Mouse (Mus musculus): ENCODE measurements around the gene Rundc3a.
A peak's percentile ranks its signal among the peaks of the same experiment; 100 is the strongest.
"Not testable (repeated sequence)": the region's sequence is repeated elsewhere in the genome, so short reads cannot be mapped to it uniquely, and the experiment has no call there.

Gene Rundc3a

GRCm38 (mm10) chr11:102408888-102409794, 15.9 kb downstream of the Rundc3a start:
- no peak for DNase-seq (ENCODE audit: low spot score)

DNA sequence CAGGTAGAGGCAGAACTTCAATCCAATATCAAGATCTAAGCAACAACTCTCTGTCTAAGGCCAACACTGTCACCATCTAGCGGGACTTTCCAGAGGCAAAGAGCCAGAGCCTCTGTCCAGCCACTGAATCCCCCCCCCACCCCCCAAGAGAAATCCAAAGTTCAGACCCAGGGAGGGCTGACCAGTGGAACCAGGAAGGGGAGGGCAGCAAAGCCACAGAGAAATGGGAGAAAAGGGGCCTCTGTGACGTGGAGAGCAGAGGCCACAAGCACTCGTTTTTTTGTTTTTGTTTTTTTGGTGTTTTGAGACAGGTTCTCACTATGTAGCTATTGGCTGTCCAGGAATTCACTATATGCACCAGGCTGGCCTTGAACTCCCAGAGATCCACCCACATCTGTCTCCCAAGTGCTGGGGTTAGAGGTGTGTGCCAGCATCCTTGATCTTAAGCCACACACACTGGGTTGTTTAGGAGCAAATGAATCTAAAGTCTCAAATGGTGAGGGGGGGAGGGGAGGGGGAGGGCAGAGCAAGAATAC, 16.7 kb downstream of the Rundc3a start:
- no peak for DNase-seq (ENCODE audit: low spot score)

- DNase-seq (ENCODE audit: low spot score), result not testable (repeated sequence)
Observed at GRCm38 (mm10) chr11:102410345-102410744, 17.1 kb downstream of the Rundc3a start.

DNA sequence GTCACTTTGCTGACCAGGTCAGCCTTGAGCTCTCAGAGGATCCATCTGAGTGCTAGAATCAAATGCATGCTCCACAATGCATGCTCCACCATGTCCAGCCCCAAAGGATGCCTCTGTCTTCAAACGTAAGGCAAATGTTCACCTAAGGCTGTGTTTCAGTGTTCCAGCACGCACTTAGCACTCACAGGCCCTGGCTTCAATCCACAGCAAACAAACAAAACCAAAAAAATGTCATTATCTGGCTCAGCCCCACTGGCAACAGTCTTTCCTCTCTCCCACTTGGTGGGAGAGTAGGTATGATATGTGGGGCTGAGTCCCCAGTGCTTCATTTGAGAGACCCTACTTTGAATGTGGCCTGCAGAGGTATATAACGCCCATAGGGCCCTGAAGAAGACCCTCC, 17.9 kb downstream of the Rundc3a start:
- DNase-seq (ENCODE audit: low spot score), result no peak

GRCm38 (mm10) chr11:102411704-102412103, 18.5 kb downstream of the Rundc3a start:
- peak; percentile 93 for DNase-seq (ENCODE audit: low spot score)

DNA sequence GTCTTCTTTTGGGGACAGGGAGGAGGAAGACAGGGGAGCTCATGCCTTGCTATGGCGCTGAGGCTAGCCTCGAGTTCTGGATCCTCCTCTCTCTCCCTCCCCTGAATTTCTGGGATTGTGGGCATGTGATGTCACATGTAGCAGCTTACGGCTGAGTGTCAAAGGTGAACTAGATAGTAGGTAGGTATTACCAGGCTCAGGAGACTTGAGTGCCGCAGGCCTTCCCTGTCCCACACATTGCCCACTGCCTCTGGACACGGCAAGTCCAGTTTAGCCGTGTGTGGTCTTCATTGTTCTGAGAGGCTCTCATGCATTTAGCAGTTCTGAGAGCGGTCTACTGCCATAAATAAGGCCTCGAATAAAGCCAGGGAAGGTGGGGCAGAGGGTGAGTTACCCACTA, 19.9 kb downstream of the Rundc3a start:
- DNase-seq (ENCODE audit: low spot score), result no peak

- DNase-seq (ENCODE audit: low spot score), result no peak
Observed at GRCm38 (mm10) chr11:102415034-102415802, 22.0 kb downstream of the Rundc3a start.

- DNase-seq (ENCODE audit: low spot score), result no peak
Observed at GRCm38 (mm10) chr11:102417160-102417559, 24.0 kb downstream of the Rundc3a start.

- no peak for DNase-seq (ENCODE audit: low spot score)
Observed at GRCm38 (mm10) chr11:102418887-102419286, 25.7 kb downstream of the Rundc3a start.

DNA sequence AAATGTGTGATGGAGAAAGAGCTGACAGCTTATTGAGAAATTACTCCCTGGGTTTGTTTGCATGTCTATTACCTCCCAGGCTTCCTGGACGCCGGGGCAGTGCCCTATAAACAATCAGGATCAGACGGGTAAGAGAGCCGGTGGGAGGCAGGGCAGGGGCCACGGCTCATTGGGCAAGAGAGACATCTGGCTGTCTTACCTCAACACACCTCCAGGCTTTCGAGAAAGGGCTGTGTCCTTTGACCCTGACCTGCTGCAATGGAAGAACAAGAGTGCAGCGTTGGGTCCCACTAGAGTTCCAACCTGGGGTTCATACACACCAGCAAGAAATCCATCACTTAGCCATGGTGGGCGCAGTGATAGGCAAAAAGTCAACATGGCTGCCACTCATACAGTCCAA, 28.4 kb downstream of the Rundc3a start:
- no peak for DNase-seq (ENCODE audit: low spot score)

- no peak for DNase-seq (ENCODE audit: low spot score)
Observed at GRCm38 (mm10) chr11:102424666-102425065, 31.5 kb downstream of the Rundc3a start.

- DNase-seq (ENCODE audit: low spot score), result peak; percentile 75
Observed at GRCm38 (mm10) chr11:102425555-102426316, 32.5 kb downstream of the Rundc3a start.

- DNase-seq (ENCODE audit: low spot score), result no peak
Observed at GRCm38 (mm10) chr11:102428981-102429540, 35.9 kb downstream of the Rundc3a start.

GRCm38 (mm10) chr11:102429551-102429950, 36.3 kb downstream of the Rundc3a start:
- DNase-seq (ENCODE audit: low spot score), result no peak

- peak; percentile 97 for DNase-seq (ENCODE audit: low spot score)
Observed at GRCm38 (mm10) chr11:102430121-102431017, 37.2 kb downstream of the Rundc3a start, which contains the start of gene Grn. TSS of gene Grn (plus strand) at chr11:102430315.

- peak; percentile 86 for DNase-seq (ENCODE audit: low spot score)
Observed at GRCm38 (mm10) chr11:102431018-102431645, 37.9 kb downstream of the Rundc3a start.

DNA sequence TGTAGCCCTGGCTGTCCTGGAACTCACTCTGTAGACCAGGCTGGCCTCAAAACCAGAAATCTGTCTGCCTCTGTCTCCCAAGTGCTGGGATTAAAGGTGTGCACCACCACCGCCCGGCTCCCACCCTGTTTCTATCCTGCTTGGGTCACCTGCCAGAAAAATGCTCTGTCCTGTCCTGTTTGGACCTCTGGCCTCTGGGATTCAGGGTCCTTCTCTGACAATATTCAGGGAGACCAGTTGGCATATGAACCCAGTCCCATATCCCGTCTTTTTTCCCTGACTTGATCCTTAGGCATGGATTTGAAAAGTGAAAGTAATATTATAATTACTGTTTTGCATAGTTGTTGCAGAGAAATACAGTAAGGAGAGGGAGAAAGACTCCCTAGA, 38.5 kb downstream of the Rundc3a start:
- no peak for DNase-seq (ENCODE audit: low spot score)

DNA sequence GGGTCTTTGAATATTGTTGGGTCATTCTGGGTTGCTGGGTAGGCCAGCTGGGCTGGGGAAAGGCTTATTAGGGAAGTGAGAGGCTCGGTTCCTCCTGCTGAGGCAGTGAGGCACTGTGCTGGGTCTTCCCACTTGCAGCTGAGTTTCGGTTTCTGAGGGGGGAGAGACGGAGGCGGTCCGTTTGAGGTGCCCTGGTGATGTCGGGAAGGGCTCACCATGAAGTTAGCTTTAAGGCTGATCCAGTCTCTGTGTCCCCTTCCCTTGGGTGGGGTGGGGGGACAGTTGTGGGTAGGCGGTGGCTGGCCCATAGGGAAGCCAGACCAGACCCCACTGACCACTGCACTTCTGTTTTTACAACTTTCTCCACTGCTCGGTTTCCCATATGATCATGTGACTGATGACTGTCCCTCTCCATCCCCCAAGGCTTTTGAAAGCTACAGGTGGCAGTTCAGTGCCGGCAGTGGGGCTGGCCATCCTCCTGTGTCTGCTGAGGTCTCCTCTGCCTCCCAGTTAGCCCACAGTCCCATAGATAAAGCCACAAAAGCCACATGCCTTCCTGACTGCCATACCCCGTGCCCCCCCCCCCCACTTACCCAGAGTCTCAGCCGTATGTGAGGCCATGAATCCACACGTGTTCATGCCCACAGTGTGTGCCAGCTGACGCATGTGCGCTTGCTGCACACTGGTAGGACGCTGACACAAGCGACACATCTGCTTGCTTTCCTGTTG, 39.1 kb downstream of the Rundc3a start:
- peak; percentile 63 for DNase-seq (ENCODE audit: low spot score)

GRCm38 (mm10) chr11:102432896-102433295, 39.7 kb downstream of the Rundc3a start:
- DNase-seq (ENCODE audit: low spot score), result no peak

Data from lung, postnatal 25 days (tissue).